Mouse (Mus musculus) left cerebral cortex, adult 8-10 months (tissue): ENCODE results near the gene Cdkl3. TPM values are rescaled to one million over a fixed set of nuclear protein-coding genes. Genes with fewer than 3 reads are reported as not detected.
"Not testable (repeated sequence)": the region's sequence is repeated elsewhere in the genome, so short reads cannot be mapped to it uniquely, and the experiment has no call there.

Experiments used
- DNase-seq, 2 experiments: peaks; one replicate each; pipeline ENCODE4 v3.0.0; 2022; ENCODE audit warnings: low spot score in 2 of 2
- total RNA-seq, 4 experiments: library from RNA; stranded (reverse); gene quantifications; 2 replicates each; pipeline ENCODE4 v1.2.4; 2022

The Cdkl3 gene
- total RNA-seq, 4 experiments from 2014 or later: 13.2 to 18.5 (median 16.8) TPM

DNA sequence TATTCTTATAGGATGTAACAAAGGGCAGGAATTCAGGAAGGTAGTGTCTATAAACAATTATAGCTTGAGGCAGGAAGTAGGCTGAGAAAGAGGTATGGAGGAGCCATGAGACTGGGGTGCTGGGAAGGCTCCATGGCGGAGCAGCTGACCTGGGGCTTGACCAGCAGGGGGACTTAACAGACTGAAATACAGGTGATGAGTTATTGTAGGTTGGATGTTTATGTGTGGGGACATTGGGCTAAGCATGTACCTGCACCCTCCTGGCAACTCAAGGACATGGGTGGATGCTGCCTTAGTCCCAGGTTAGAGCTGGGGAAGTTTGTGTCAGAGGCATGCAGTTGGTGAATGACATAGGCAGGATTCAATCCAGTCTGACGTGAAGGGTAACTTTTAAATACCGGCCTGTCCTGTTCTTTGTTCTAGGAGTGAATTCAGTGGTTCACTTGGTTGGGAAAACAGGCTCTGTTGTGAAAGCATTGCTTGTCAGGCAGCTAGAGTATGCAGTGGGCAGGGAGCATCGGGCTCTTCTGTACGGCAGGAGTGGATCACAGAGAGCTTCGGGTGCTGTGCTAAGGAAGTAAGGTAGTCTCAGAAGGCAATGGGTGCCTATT lies 72.8 kb downstream of the Cdkl3 start:
- DNase-seq: no peak

DNA sequence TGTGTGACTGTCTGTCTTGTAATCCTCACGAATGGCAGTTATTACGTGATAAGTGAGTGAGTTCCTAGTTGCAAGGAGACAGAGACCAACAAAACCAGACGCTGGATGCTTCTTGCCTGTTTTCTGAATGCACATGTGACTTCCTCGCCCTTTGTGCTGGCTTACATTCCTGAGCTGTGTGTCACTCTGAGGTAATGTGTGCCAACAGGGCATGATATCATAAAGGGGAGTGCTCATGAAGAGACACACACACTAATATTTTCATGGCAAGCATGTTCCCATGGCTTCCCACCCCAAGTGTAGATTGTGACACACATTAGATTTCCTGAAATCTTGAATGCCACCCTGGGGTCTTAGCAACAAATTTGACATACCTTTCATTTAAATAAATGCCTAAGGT lies 73.9 kb downstream of the Cdkl3 start:
- DNase-seq: no peak

DNA sequence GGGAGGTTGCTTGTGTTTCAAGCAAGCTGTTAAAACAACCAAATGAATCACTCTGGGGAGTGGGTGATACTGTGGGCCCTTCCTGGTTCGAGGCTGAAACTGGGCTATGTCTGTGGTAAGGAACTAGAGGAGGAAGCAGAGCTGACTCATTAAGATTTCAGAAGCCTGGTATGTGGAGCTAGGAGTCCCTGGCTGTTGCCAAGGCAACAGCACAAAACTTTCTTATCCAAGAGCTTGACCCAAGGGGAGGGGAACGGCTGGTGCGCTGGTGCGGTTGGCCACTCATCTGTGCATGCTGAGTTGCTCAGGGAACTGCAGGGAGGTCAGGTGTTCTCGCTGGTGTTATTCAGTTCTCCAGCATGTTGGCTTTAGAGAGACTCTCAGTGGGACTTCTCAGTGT lies 76.0 kb downstream of the Cdkl3 start:
- no peak for DNase-seq

DNA sequence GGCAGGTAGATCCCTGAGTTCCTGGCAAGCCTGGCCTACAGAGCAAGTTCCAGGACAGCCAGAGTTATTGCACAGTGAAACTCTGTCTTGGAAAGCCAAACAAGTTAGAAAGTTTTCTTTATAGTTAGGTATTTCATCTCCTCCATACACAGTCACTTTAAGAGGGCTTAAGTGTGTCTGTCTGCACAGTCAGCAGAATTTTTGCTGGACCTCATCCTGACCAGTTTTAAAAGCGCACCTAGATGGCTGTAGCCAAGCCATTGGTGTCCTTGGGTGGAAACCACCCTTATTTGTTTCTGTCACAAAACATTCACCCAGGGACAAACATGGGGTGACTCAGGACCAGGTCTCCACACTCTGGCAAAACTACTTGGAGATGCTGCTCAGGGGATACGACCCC lies 76.6 kb downstream of the Cdkl3 start:
- no peak for DNase-seq

DNA sequence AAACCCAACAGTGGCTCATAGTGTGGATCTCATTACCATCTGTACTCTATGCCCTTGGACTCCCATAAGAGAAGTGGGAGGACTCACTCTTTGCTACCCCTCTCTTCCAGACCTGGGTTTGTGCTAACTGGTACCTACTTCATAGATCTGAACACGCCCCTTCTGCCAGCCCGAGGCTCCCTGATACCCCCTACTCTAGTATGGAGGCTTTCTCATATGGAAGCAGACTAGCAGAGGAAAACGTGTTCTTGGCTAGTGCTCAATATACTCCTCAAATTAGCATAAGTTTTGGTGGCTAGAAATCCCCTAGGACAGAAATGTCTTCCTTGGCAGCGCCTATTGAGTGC lies 81.8 kb downstream of the Cdkl3 start:
- DNase-seq: no peak

DNA sequence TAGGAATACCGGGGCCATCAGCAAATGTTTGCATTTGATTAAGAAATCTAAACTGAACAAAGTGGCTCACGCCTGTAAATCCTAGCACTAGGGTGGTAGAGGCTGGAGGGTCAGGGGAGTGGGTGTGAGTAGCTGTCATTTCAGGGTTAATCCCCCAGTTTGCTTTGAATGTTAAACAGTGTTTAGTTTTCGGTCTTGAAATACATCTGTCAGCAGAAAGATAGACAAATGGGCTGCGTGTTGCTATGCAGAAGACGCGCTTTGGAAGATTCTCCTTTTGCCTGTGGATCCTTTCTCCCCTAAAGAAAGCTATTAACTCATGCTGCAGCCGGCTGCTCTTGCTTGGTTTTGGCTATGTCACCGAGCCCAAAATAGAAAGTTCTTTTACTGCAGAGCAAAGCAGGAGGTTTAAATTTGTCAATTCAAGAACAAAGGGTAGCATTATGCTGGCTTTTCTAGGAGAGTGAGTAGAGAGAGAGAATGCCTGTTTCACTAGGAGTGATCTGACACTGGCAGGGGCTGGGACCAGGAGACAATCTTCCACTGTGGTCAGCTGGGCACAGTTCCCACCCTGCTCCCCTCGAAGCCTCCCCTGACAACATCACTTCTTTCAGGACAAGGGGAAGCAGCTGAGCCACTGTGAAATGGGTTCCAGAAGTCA lies 82.3 kb downstream of the Cdkl3 start:
- DNase-seq: peak; percentile 40 to 68

DNA sequence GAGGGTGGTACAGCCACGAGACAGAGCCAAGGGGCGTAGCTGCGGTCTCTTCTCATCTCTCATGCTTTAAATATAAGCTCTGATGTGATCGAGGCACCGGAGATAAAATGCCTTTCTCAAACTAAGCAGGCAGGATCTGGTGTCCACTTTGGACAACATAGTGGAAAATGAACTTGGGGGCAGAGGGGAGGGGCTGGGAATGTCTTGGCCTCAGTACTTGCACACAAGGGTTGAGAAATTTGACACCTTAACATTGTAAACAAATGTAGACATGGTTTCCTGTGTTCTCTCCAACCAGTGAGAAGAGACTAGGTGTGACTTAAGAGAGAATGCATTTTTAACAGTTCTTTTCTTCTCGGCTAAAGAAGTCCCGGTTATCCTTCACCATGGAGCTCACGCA lies 85.3 kb downstream of the Cdkl3 start:
- DNase-seq: no peak

DNA sequence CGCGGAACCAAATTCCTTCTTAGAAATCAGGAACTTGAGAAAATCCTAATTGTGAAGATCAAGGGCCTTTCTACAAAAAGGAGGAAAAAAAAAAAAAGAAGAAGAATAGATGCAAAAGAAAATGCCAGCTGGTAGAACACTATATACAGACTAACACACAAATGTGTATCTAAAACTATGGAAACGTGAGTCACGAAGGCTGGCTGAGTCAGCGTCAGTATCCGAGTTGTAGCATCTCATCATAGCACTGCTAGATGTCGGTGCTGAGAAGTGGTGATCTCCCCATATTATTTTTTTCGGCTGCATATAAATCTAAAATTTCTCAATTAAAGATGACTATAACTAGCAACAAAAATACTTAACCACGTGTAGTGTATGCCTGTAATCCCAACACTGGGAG lies 87.2 kb downstream of the Cdkl3 start:
- DNase-seq: peak in 1 of 2 experiments; percentile 55

DNA sequence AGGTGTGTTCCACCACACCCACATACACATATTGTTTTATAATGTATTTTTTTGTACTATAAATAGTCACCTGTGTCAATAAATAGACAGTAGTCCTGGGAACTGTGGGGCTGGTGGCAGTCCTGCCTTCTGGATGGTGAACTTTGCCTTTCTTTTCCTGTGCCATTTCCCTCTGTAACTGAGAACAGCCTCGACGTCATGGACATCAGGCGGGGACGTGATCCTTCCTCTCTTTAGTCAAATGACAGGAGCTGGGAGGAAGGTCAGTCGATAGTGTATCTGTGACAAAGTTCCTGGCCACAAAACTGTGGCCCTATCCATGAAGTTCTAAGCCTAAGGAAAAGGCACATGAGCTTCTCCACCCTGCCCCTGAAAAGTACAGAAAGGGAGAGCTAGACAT lies 90.5 kb downstream of the Cdkl3 start:
- DNase-seq: no peak

DNA sequence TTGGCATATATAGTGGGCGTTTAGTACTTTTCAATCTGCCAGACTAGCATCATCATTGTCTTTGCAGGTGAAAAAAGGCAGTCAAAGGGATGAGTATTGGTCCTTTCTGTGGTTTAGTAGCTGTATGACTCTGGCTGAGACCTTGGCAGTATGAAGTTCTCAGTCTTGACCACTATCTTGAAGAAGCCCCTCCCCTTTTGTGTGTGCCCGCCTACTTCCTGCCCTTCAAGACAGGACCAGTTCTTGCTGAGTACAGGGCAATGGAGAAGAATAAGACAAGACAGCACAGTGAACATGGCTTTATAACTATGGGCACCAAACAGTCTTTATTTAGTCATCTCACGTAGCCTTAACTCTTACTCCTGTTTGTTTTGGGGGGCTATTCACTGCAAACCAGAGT lies 93.0 kb downstream of the Cdkl3 start:
- DNase-seq: no peak

DNA sequence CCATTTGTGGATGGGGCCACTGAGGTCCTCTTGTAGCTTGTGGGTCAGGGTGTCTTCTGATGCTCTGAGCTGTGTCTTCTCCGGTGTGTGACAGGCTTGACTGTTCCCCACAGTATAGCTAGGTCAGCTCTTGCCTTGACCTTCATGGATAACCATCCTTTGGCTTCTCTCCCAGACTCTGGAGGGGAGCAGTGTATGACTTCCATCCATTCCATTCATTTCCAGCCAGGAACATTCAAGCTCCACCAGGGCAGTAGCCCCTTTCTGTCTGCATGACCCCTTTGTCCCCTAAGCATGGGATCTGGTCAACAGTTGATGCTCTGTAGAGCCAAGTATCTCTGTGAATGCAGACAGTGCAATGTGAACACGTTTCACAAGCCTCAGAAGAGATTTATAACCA lies 93.6 kb downstream of the Cdkl3 start:
- DNase-seq: no peak

DNA sequence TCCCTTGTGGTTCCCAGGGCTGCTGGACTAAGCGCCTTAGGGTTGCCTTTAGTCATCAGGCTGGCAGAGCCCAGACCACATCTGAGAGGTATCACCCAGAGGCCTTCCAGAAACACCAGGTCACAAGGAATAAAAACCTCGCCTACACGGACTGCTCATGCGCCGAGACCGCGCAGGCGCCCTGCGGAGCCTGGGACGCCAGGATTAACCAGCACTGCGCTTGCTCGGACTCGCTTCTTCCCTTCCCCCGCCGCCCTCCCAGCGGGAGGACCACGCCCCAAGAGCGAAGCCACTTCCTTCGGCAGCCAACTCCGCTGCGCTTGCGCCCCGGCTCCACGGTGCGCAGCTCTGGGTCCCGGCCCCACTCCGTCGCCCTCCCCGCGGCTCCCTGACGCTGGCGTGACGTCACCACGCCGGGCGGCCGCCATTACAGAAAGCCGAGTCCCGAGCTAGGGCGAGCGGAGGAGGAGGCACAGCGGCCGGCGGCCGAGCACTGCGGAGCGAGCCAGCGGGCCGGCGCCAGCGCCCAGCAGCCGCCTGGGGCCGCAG lies 94.5 kb downstream of the Cdkl3 start, which contains the start of gene Ppp2ca:
Gene Ppp2ca, plus strand, starts transcription at position 284 of the 549 bp plus-strand sequence.
- peak; percentile 86 to 99 for DNase-seq

DNA sequence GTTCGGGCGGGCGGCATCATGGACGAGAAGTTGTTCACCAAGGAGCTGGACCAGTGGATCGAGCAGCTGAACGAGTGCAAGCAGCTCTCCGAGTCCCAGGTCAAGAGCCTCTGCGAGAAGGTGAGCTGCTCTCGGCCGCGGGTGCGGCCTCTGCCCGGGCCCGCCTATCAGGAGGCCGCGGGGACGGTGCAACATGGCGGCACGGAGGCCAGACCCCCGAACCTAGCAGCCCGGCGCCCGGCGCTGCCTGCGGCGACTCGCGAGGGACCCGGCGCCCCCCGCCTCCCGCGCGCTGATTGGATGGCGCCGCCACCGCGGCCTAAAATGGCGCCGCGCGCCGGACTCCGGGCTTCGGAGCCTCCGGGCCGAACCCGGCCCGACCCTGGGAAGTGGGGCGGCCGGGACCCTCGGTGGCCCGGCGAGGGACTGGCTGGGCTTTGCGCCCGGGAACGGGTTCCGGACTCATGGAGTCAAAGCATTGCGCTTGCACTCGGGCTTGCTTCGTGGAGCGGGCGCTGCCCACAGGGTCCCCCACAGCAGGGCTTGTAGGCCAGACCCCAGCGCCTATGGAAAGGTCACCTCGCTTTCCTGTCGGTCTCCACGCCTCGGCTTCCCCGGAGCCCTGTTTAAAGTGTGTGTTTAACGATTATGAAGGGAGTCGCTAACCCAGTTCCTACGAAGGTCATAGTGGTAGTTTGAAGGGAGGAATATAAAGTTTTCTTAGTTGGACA lies 95.2 kb downstream of the Cdkl3 start:
- peak in 1 of 2 experiments; percentile 56 for DNase-seq

DNA sequence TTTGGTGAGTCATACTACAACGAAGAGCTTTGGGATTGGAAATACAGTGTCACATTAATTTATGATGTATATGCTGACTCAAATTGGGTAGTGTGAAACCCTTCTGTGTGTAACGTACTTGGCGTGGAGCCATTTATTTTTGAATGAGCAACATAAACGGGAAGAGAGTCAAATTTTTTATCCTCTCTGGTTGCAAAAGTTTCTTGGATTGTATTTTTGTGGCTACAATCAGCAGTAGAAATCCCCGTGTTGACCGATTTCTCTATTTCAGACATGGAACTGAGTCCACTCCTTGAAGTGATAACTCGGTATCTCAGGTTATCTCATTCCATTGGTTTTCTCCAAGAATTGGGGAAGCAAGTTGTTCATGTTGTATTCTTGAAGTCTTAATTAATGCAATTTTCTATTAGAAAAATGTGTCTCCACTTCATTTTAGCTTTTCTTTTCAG lies 95.8 kb downstream of the Cdkl3 start:
- no peak for DNase-seq

DNA sequence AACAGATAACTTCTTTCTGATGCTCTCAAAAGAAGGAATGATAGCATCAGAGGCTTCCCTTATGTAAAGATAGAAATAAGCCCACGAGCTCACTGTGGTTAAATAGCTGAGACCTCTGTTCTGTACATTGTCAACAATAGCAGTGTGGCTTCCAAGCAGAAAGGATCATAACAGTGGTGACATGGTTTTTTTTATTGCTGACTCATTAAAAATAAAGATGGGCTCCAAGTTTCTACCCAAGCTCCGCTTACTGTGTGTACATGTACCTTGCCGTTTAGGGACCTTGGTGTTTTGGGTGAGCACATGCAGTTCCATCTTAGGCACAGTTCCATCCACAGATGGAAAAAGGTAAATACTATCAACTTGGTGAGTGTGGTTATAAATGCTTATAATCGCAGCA lies 99.0 kb downstream of the Cdkl3 start:
- no peak for DNase-seq

DNA sequence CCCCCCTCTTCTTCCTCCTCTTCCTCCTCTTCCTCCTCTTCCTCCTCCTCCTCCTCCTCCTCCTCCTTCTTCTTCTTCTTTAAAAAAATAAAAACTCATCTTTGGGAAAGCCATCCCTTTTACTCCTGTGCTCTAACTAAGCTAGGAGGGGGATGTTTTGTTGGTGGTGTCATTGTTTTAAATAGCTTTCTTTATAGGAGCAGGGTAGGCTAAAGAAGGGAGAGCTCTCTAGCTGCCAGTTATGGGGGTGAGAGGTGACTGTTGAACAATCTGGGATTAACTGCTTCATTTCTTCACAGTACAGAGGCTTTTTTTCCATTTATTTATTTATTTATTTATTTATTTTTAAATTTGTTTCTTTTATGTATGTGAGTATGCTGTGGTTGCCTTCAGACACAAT lies 101.5 kb downstream of the Cdkl3 start:
- no peak for DNase-seq

DNA sequence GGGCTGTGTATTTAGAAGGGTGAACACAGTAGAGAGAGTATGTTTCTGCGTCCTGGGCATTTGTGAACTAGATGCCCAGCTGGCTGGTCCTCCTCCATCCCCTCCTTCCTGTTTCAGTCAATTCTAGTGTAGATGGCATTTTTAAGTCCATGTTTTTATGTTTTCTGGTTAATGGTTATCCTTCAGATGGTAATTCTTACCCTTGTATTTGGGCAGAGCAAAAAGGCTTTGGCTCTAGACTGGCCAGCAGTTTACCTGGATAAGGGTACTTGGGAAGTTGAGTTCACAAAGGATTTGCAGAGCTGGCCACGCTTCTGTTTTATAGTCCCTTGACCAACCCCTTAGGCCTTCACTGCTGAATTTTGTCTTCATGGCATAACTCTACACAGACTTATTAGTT lies 102.0 kb downstream of the Cdkl3 start:
- DNase-seq: no peak

DNA sequence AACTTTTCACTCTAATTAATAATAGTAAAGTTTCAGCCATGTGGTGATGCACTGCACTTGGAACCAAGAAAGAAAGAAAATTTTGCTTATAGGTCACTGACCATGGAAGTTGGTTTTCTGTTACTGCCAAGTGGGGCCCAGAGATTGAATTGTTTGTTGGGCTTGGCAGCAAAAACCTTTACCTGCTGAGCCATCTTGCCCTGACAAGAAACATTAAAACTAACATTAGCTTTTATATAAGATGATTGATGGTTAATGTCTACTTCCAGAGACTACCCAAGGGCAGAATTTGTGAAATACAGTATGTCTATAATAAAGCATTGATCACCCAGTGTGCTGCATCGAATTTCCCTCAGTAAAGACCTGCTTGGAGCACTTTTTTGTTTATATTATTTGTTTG lies 102.4 kb downstream of the Cdkl3 start:
- DNase-seq: no peak

DNA sequence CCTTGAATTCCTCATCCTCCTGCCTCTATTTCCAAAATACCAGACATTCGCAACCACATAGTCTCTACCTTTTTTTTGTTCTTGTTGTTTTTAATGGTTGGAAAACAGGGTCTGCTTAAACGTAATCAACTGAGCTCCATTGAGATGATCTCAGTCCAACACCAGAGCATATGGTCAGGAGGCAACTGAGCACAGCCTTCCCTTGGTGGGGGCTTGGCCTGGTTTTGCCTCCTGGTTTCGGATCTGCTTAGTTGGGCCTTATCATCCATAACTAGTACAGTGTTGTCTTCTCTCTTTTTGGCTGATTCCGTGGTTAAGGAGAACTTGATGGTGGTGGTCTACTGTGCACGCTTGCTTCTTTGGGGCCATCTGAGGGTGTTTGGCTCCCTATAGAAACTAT lies 104.8 kb downstream of the Cdkl3 start:
- DNase-seq: no peak

DNA sequence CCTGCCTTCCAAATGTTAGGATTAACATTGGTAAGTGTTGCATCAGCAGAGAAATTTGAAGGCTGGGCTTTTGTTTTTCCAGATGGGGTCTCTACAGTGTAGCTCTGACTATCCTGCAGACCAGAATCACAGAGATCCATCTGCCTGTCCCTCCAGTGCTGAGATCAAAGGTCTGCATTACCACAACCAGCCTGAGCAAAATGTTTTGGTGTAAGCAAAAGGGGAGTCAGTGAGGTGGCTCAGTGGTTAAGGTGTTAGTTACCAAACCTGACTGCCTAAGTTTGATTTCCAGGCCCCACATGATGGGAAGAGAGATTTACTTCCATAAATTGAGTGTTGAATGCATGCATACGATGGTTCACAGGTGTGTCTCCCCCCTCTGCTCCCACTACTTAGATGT lies 105.4 kb downstream of the Cdkl3 start:
- no peak for DNase-seq

DNA sequence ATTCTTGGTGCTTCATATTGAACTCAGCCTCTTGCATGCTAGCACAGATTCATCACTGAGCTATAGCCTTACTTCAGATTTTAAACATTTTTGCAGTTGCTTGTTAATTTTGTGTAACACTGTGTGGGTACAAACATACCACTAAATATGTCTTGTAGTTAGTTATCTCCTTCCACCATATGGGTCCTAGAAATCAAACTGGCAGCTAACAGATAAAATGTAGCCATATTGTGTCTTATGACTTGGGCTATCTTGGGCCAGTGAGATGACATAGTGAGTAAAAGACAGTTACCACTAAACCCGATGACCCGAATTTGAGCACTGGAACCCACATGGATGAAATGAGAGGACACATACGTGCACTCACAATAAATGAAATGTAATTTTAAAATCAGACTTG lies 111.5 kb downstream of the Cdkl3 start:
- DNase-seq: no peak

DNA sequence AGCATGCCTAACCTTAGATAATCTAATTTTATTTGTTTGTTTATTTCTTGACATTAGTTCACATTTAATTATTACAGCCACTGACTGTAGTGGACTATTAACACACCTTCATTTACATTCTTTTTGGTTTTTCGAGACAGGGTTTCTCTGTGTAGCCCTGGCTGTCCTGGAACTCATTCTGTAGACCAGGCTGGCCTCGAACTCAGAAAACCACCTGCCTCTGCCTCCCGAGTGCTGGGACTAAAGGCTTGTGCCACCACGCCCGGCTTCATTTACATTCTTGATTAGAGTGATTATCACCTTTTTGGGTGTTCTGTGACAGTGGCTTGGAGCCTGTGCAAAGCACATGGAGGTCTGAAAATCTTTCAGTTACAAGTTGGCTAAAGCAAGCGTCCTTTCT lies 112.1 kb downstream of the Cdkl3 start:
- not testable (repeated sequence) for DNase-seq
